Mouse (Mus musculus): Measurements from ENCODE around the gene Bcas1.

GRCm38 (mm10) chr2:170406438-170406837 is 21.2 kb downstream of the Bcas1 start:
- TF ChIP-seq CTCF (conservative IDR thresholded peaks at IDR 0.05; ENCODE audit: low read length), result no peak
- no peak for TF ChIP-seq NANOG (IDR thresholded peaks at IDR 0.05; ENCODE audit: borderline replicate concordance, low read length)

Measured in E14TG2a.4 (cell line).